Mouse (Mus musculus): ENCODE measurements at regions not wholly inside any gene's neighbourhood (a gene's known extent, or its start where the extent isn't known, plus 50 kb on each side); places are given as distances from the start of the nearest gene placed in this dataset.
A peak's percentile ranks its signal among the peaks of the same experiment; 100 is the strongest.

DNA sequence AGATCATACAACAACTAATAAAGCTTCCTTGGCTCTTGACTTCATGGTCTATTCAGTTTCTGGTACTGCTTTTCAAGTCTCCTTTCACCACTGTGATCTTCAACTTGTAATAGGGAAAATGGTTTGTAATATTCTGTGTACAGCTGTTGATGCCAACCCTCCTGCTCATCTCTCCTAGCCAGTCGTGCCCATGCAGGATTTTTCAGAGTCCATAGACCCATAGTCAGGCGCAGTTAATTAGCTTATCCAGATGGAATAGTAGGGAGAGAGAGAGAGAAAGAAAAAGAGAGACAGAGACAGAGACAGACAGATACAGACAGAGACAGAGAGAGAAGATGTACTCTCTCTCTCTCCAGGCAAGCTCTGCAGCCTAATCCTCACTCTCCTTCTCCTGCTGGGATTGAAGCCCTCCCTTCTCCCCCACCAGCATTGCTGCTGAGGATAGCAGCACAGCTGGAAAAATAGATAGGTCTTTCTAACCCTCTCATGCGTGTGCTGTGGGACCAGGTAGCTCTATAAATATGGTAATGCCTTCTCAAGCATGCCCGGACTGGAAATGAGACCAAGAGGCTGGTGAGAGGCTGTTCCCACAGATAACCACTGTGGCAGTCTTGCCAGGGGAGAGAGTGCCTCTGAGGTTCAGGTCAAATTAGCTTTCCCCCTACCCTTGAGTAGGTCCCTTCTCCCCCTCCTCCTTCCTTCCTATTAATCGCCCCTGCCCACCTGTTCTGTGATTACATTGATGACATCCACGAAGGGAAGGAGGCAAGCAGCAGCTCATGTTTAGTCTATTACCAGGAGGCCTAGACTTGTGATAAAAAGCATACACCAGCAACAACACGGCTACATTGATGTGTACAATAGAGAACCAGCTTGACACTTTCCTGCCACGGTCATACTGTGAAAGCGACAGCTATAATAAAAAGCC is 301.9 kb upstream of the Brinp1 start:
- H3K4me1 ChIP-seq, result no peaks in the 10 kb centered on the region
- no peaks in the 10 kb centered on the region for H3K9me3 ChIP-seq (replicated peaks)
- no peaks in the 10 kb centered on the region for H3K27me3 ChIP-seq
- no peak overlapping the region for H3K9ac ChIP-seq
- peak; percentile 63 for ATAC-seq
- H3K4me3 ChIP-seq, result no peak overlapping the region
- no peak overlapping the region for H3K27ac ChIP-seq
- H3K4me2 ChIP-seq, result no peak overlapping the region
- WGBS, result 33% methylated on average over 9 of the region's 9 CpGs
- no peaks in the 10 kb centered on the region for H3K36me3 ChIP-seq (ENCODE audit: poor library complexity, severe bottlenecking)

Data from forebrain, embryonic 13.5 days (tissue).